Mouse (Mus musculus) ovary, adult 18-20 months (tissue): ENCODE results near the gene Pimreg.

ENCODE experiments used
- DNase-seq: peaks from one replicate; pipeline ENCODE4 v3.0.0; 2022; ENCODE audit warnings: low spot score, mixed read lengths

Pimreg gene

GRCm38 (mm10) chr11:72029143-72029542, 12.7 kb upstream of the Pimreg start:
- no peak for DNase-seq

DNA sequence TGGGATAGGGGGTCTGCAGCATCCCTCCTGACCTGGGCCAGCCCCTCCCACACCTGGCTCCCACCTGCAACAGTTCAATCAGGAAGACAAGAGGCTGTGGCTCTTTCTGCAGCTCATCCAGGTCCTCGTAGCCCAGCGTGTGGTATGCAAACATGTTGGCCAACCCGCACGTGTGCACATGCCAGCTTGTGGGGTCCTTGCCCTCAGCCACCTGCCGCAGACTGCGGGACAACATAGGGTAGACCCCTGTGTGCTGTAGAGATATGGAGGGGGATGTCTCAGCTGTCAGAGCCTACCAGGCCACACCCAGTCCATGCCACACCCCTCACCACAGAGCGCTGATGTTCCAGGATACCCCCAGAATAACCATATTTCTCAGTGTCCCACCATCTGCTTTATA, 10.5 kb upstream of the Pimreg start:
- no peak for DNase-seq

DNA sequence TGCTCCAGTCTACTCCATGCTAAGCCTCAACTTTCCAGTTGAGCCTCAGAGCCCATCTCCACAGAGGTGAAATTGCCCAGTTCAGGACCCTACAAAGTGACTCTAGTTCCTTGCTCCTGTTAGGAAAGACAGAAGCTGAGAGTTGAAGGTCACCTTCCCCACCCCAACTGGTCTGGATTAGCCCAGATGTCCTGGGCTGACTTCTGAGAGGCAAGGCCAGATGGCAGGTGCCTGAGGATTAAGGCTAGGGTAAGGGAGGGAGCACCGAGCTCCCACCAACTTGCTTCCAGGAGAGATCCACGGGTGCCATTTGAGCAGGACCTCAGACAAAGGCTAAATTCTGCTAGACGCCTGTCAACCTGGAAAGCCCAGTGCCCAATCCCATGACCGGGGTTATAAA, 9.7 kb upstream of the Pimreg start:
- DNase-seq = no peak

DNA sequence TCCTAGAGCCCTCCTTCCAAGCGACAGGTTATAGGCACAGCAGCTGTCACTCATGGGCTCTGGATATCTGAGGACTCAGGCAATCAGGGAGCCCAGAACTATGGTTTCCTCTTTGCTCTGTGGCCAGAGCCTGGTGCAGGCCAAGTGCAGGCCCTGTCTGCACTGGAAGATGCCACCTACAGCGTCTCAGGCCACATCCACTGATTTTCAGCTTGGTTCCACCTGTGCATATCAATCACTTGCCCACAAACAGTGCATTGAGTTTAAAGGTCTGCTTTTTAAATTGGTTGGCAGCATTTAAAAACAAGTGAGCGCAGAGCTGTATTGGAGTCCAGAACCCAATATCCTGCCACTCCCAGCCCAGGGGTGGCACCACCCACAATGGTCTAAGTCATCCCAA, 9.2 kb upstream of the Pimreg start:
- no peak for DNase-seq

GRCm38 (mm10) chr11:72037409-72037808, 4.4 kb upstream of the Pimreg start, which contains the start of gene Aipl1:
Aipl1 (minus strand) TSS chr11:72037509.
- no peak for DNase-seq

DNA sequence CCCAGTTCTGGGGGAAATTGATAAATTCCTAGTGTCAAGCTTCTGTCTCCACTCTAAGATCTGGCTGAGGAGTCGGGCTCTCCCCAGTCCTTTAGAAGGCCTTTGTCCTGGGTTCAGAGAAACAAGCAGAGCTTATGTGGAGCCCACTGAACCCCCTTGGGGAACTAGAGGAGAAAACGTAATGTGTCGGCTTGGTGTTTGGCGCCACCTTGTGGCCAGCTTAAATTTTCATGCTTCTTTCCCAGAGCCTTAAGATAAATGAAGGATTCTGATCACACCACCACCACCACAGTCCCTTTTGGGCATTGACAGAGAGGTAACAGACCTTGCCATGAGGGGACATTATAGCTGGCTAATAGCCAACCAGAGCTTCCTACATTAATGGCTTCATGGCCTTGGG, 3.8 kb upstream of the Pimreg start:
- DNase-seq = no peak

- DNase-seq = no peak
Measured at GRCm38 (mm10) chr11:72039599-72040386, 2.0 kb upstream of the Pimreg start.

GRCm38 (mm10) chr11:72041290-72041767, 503 bp upstream of the Pimreg start:
- DNase-seq = no peak

GRCm38 (mm10) chr11:72042631-72043030, 799 bp downstream of the Pimreg start:
- no peak for DNase-seq

- DNase-seq = no peak
Measured at GRCm38 (mm10) chr11:72044231-72044630, 2.4 kb downstream of the Pimreg start.

GRCm38 (mm10) chr11:72048730-72049129, 6.9 kb downstream of the Pimreg start:
- no peak for DNase-seq

DNA sequence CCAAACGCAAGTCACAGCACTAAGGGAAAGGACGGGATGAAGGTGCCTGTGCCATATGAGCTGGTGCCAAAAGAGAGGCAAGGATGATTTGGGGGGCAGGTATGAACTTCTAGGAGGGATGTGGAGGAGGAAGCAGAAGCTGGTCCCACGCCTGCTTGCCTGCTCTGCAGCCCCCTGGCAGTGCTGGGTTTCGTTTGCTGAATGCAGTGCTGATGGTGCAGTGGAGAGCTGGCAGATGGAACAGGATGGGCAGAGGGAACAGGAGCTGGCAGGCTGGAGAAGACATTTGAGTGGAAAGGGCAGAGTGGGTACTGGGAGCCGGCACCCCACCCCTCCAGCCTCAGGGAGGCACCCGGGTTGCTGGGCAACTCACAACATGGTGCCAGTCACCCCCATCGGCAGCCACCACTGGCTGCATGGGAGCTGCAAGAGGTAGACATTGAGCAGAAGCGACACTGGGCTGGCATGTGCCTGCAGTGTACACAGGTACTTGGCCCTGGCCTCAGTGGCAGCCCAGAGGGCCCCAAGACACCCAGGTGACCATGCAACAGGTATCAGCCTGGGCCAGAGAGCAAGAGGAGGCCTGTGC, 7.4 kb downstream of the Pimreg start:
- DNase-seq = no peak

DNA sequence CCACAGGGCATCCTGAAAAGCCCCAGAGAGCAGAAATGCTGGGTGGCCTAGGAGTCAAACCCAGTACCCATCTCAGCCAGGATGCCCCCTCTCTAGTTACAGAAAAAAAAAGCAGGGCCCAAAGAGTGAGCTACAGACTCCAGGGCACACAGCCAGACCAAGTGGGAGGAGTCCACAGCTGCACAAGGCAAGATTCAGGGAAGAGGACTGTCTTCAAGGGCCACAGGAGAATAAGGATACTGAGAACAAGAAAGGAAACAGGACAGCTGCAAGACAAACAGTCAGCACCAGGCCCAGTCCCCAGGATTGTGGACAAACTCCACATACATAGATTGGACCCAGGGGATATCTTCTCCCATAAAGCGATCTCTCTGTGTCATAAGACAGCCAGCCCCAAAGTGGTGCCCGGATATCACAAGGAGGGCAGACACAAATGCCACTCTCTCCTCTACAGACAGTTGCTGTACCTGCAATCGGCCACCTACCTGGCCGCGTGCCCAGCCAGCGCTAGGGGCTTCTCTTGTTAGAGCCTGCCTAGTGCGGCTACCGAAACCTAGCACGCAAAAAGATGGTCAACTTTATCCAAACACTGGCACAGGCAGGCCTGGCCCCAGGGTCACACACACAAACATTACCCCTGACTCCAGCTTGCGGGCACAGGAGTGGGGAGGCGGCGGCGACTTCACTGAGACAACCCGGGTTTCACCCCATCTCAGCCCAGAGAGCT, 8.5 kb downstream of the Pimreg start:
- no peak for DNase-seq

GRCm38 (mm10) chr11:72050895-72051858, 9.3 kb downstream of the Pimreg start:
- DNase-seq = no peak

GRCm38 (mm10) chr11:72052221-72052620, 10.4 kb downstream of the Pimreg start:
- DNase-seq = no peak

- DNase-seq = peak; percentile 24
Measured at GRCm38 (mm10) chr11:72052636-72053035, 10.8 kb downstream of the Pimreg start.

DNA sequence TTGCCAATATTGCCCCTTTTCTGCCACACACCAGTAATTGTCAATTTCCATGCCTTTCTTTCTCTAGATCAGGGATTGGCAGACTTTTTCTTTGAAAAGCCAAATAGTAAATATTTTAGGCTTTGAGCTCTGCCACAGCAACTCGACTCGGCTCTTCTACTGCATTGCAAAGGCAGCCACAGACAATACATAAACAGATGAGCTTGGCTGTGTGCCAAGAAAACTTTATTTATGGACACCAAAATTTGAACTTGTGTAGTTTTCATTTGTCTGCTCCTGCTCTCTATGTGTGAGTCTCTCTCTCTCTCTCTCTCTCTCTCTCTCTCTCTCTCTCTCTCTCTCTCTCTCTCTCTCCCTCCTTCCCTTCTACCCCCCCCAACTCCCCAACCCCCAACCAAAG, 13.3 kb downstream of the Pimreg start:
- DNase-seq = no peak

- no peak for DNase-seq
Measured at GRCm38 (mm10) chr11:72057166-72057565, 15.3 kb downstream of the Pimreg start.

DNA sequence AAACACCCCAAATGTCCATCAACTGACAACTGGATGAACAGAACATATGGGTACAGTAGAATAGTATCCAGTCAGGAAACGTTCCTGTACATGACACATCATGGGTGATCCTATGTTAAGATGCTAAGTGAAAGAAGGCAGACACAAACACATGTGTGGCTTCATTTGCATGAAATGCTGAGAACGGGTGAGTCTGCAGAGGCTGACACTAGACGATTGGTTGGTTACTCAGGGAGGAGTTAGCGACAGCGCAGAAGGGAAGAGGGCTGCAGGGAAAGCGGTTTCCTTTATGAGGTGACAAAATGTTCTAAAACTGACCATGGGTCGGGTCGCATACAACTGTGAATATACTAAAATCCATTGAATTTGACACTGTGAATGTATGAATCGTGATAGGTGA, 18.6 kb downstream of the Pimreg start:
- no peak for DNase-seq

DNA sequence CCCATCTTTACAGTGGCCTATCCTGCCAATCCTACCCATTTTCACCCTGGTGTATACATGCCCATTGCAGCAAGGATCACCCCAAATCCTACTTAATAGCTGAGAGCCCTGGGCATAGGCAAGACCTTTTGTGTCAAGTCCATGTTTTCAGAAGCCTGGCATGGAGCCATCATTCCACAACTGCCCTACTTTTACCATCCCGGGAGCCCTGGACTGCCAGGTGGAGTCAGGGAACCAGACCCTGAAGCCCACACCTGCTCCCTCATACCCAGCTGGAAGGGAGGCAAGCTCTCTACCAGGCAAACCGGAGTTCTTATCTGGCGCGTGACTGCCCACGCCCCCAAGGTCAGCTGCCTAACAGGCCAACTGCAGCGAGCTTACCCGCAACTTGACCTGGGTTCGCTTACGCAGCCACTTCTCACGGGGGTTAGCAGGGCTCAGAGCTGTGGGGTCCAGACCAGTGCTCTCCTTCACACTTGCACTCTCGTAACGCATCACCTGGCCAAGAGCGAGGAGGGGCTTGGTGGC, 19.3 kb downstream of the Pimreg start:
- no peak for DNase-seq

DNA sequence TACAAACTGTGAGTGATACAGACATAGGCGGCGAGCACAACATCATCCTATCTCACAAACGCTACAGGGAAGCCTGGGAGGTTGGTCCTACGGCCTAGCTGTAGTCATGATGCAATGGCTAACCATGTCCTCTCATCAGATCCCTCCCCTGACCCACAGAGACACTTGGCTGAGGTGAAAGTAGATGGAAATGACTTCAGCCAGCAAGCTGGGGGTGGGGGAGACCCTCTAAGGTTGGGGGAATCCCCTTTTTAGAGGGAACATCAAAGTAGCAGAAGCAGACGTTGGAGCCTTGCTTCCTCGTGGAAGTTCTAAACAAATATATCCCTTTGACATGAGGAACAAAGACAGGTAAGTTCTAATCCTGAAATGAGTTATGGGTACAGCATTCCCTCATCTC, 22.6 kb downstream of the Pimreg start:
- DNase-seq = no peak

- no peak for DNase-seq
Measured at GRCm38 (mm10) chr11:72065103-72065502, 23.3 kb downstream of the Pimreg start.
